Mouse (Mus musculus) forebrain, embryonic 16.5 days (tissue): ENCODE data around the gene Fbxo2. TPM values are rescaled to one million over a fixed set of nuclear protein-coding genes. Genes with fewer than 3 reads are reported as not detected.
"Not testable (repeated sequence)": the region's sequence is repeated elsewhere in the genome, so short reads cannot be mapped to it uniquely, and the experiment has no call there.

Experiments
- ATAC-seq: fragments of 200-750 bp; cut with Nextera tagmentation; 2 replicates; pipeline ENCODE4 v1.8.0; 2017; ENCODE audit warnings: mild to moderate bottlenecking, moderate library complexity
- H3K27ac ChIP-seq: fragments of 300-500 bp; sonication (generic); 2 replicates; pipeline ENCODE4 v1.5.1; 2014; ENCODE audit warnings: low read length, control low read depth
- H3K27me3 ChIP-seq: fragments of 300-500 bp; sonication (generic); replicated peaks from 2 replicates; pipeline ENCODE4 v1.6.1; 2014; ENCODE audit warnings: low read length; ENCODE audit not compliant: control insufficient read depth, insufficient read depth
- H3K36me3 ChIP-seq: fragments of 300-500 bp; sonication (generic); 2 replicates; pipeline ENCODE4 v1.6.1; 2014; ENCODE audit not compliant: control insufficient read depth, insufficient read depth
- H3K4me1 ChIP-seq: fragments of 300-500 bp; sonication (generic); replicated peaks from 2 replicates; pipeline ENCODE4 v1.6.1; 2014; ENCODE audit warnings: low read length; ENCODE audit not compliant: control insufficient read depth, insufficient read depth
- H3K4me2 ChIP-seq: fragments of 300-500 bp; sonication (generic); 2 replicates; pipeline ENCODE4 v1.6.1; 2014; ENCODE audit warnings: mild to moderate bottlenecking, low read length, control low read depth
- H3K4me3 ChIP-seq: fragments of 300-500 bp; sonication (generic); replicated peaks from 2 replicates; pipeline ENCODE4 v1.5.1; 2014; ENCODE audit warnings: mild to moderate bottlenecking, low read length, control low read depth
- H3K9ac ChIP-seq: fragments of 300-500 bp; sonication (generic); replicated peaks from 2 replicates; pipeline ENCODE4 v1.6.1; 2014; ENCODE audit warnings: low read depth, low read length, control low read depth
- H3K9me3 ChIP-seq: fragments of 300-500 bp; sonication (generic); 2 replicates; pipeline ENCODE4 v1.6.1; 2016; ENCODE audit warnings: low read length; ENCODE audit not compliant: control insufficient read depth
- WGBS: fragments of 180-500 bp; shearing (Covaris S2); extraction: QIAGEN DNeasy Blood & Tissue Kit; methylation state at CpG from one replicate; pipeline ENCODE4 v1.1.7; 2014; 5-methylcytosine and 5-hydroxymethylcytosine counted together
- polyA plus RNA-seq: library from polyadenylated mRNA; unstranded; fragments of >200 nt; fragmentation: Nextera tagmentation; extraction: Ambion mirVana; gene quantifications from 2 replicates; pipeline ENCODE4 v1.2.1, GENCODE M21; 2015

The Fbxo2 gene
- polyA plus RNA-seq, 1 experiment from 2014 or later, result 4.7 TPM

GRCm38 (mm10) chr4:148168287-148168686 is 7.9 kb downstream of the Fbxo2 start:
- no peaks in the 10 kb centered on the region for H3K36me3 ChIP-seq
- H3K27ac ChIP-seq, result no peak overlapping the region
- WGBS, result 31% methylated on average over 7 of the region's 7 CpGs
- H3K9ac ChIP-seq, result no peak overlapping the region
- no peak overlapping the region for H3K4me2 ChIP-seq
- H3K4me1 ChIP-seq, result peaks cover 26% of the 10 kb centered on the region
- no peak overlapping the region for H3K4me3 ChIP-seq
- H3K27me3 ChIP-seq, result peaks cover 50% of the 10 kb centered on the region
- no peaks in the 10 kb centered on the region for H3K9me3 ChIP-seq
- ATAC-seq, result no peak

GRCm38 (mm10) chr4:148169586-148169985 is 9.2 kb downstream of the Fbxo2 start:
- 0 out of 2 replicates have a peak overlapping the region, but pooled peaks have one; percentile 11 for H3K9ac ChIP-seq
- WGBS, result 22% methylated on average over 15 of the region's 15 CpGs
- H3K9me3 ChIP-seq, result no peaks in the 10 kb centered on the region
- no peak overlapping the region for H3K4me2 ChIP-seq
- H3K4me3 ChIP-seq, result no peak overlapping the region
- peaks cover 46% of the 10 kb centered on the region for H3K27me3 ChIP-seq
- peaks cover 30% of the 10 kb centered on the region for H3K4me1 ChIP-seq
- no peaks in the 10 kb centered on the region for H3K36me3 ChIP-seq
- no peak overlapping the region for H3K27ac ChIP-seq
- no peak for ATAC-seq

GRCm38 (mm10) chr4:148170842-148171241 is 10.4 kb downstream of the Fbxo2 start:
- no peak overlapping the region for H3K9ac ChIP-seq

GRCm38 (mm10) chr4:148171261-148171660 is 10.8 kb downstream of the Fbxo2 start:
- Histone ChIP-seq H3K4me1 (peaks cover 22% of the 10 kb centered on the region), H3K4me2 (no peak overlapping the region), H3K9me3 (no peaks in the 10 kb centered on the region), H3K9ac (no peak overlapping the region), H3K4me3 (no peak overlapping the region), H3K27ac (no peak overlapping the region), H3K27me3 (peaks cover 43% of the 10 kb centered on the region), H3K36me3 (no peaks in the 10 kb centered on the region)
- no peak for ATAC-seq
- 7% methylated on average over 3 of the region's 3 CpGs for WGBS

More at GRCm38 (mm10) chr4:148170842-148171241, 10.4 kb downstream of the Fbxo2 start:
- no peak for ATAC-seq
- no peak overlapping the region for H3K27ac ChIP-seq
- H3K4me3 ChIP-seq, result no peak overlapping the region
- H3K36me3 ChIP-seq, result no peaks in the 10 kb centered on the region
- peaks cover 26% of the 10 kb centered on the region for H3K4me1 ChIP-seq
- H3K4me2 ChIP-seq, result no peak overlapping the region
- H3K9me3 ChIP-seq, result no peaks in the 10 kb centered on the region
- H3K27me3 ChIP-seq, result peaks cover 43% of the 10 kb centered on the region
- 0% methylated on average over 2 of the region's 2 CpGs for WGBS

- H3K4me2 ChIP-seq, result peak overlapping the region; percentile 71
- H3K36me3 ChIP-seq, result no peaks in the 10 kb centered on the region
- H3K27me3 ChIP-seq, result peaks cover 49% of the 10 kb centered on the region
- H3K9ac ChIP-seq, result peak overlapping the region; percentile 57
- ATAC-seq, result peak; percentile 45
- H3K4me3 ChIP-seq, result peak overlapping the region; percentile 42
- H3K4me1 ChIP-seq, result peaks cover 13% of the 10 kb centered on the region
- H3K9me3 ChIP-seq, result no peaks in the 10 kb centered on the region
- under 1% methylated on average over 30 of the region's 30 CpGs for WGBS
- H3K27ac ChIP-seq, result 0 out of 2 replicates have a peak overlapping the region, but pooled peaks have one; percentile 12
These were observed 13.5 kb downstream of the Fbxo2 start for GRCm38 (mm10) chr4:148173811-148174494.

- WGBS, result 3% methylated on average over 12 of the region's 12 CpGs
- no peaks in the 10 kb centered on the region for H3K9me3 ChIP-seq
- no peaks in the 10 kb centered on the region for H3K36me3 ChIP-seq
- ATAC-seq, result peak; percentile 19; the same call in 1 of the 2 replicates
- H3K4me1 ChIP-seq, result peaks cover 13% of the 10 kb centered on the region
- peak overlapping the region; percentile 42 for H3K4me3 ChIP-seq
- H3K9ac ChIP-seq, result no peak overlapping the region; the same call in 1 of the 2 replicates
- peaks cover 48% of the 10 kb centered on the region for H3K27me3 ChIP-seq
- H3K27ac ChIP-seq, result no peak overlapping the region
- peak overlapping the region; percentile 71 for H3K4me2 ChIP-seq
These were observed 14.1 kb downstream of the Fbxo2 start for GRCm38 (mm10) chr4:148174495-148174862.

GRCm38 (mm10) chr4:148176603-148177002 is 16.2 kb downstream of the Fbxo2 start:
- H3K36me3 ChIP-seq, H3K27ac ChIP-seq, H3K4me2 ChIP-seq, ATAC-seq, H3K9ac ChIP-seq, H3K9me3 ChIP-seq, H3K4me3 ChIP-seq: not testable (repeated sequence)
- H3K27me3 ChIP-seq, result peaks cover 40% of the 10 kb centered on the region
- H3K4me1 ChIP-seq, result peaks cover 13% of the 10 kb centered on the region
- 75% methylated on average over 5 of the region's 6 CpGs for whole genome bisulfite sequencing

GRCm38 (mm10) chr4:148177716-148178115 is 17.3 kb downstream of the Fbxo2 start:
- ATAC-seq, result no peak
- Histone ChIP-seq H3K4me2 (no peak overlapping the region), H3K4me1 (peaks cover 13% of the 10 kb centered on the region), H3K9ac (no peak overlapping the region), H3K4me3 (no peak overlapping the region), H3K27ac (no peak overlapping the region), H3K36me3 (no peaks in the 10 kb centered on the region), H3K9me3 (no peaks in the 10 kb centered on the region), H3K27me3 (peaks cover 31% of the 10 kb centered on the region)

- no peak overlapping the region for H3K4me2 ChIP-seq
- peaks cover 6% of the 10 kb centered on the region for H3K27me3 ChIP-seq
- no peaks in the 10 kb centered on the region for H3K9me3 ChIP-seq
- no peak overlapping the region for H3K9ac ChIP-seq
- no peak overlapping the region for H3K4me3 ChIP-seq
- H3K4me1 ChIP-seq, result no peaks in the 10 kb centered on the region
- no peaks in the 10 kb centered on the region for H3K36me3 ChIP-seq
- no peak overlapping the region for H3K27ac ChIP-seq
- peak; percentile 38; the same call in 1 of the 2 replicates for ATAC-seq
- WGBS, result 78% methylated on average over 12 of the region's 12 CpGs
These were observed 21.1 kb downstream of the Fbxo2 start for GRCm38 (mm10) chr4:148181483-148181882.
